Mouse (Mus musculus) macrophage (primary cell): ENCODE measurements around the gene Olfr628. TPM values are rescaled to one million over a fixed set of nuclear protein-coding genes. Genes with fewer than 3 reads are reported as not detected.
"Not testable (repeated sequence)": the region's sequence is repeated elsewhere in the genome, so short reads cannot be mapped to it uniquely, and the experiment has no call there.

Experiments used
- H3K27ac ChIP-seq: fragments of 350-480 bp; formaldehyde crosslinking; 2 replicates; pipeline ENCODE4 v1.9.0; 2021
- H3K36me3 ChIP-seq: fragments of 350-480 bp; formaldehyde crosslinking; 2 replicates; pipeline ENCODE4 v1.9.0; 2021; ENCODE audit errors: inconsistent target
- H3K4me3 ChIP-seq: fragments of 350-480 bp; formaldehyde crosslinking; 2 replicates; pipeline ENCODE4 v1.9.0; 2021; ENCODE audit errors: inconsistent target
- H3K79me2 ChIP-seq: fragments of 350-480 bp; formaldehyde crosslinking; 2 replicates; pipeline ENCODE4 v1.9.0; 2021; ENCODE audit errors: inconsistent target
- whole genome bisulfite sequencing: methylation state at CpG from one replicate; pipeline ENCODE4 v1.1.7; 2026; ENCODE audit warnings: inconsistent platforms; ENCODE audit not compliant: missing documents; 5-methylcytosine and 5-hydroxymethylcytosine counted together
- polyA plus RNA-seq: library from polyadenylated mRNA; stranded (reverse); fragments of 250-400 nt; gene quantifications from 3 replicates; pipeline ENCODE4 v1.2.4, GENCODE M21; 2018; ENCODE audit warnings: inconsistent platforms
- total RNA-seq, 78 experiments: library from RNA; depleted of rRNA; stranded (reverse); fragments of 250-400 nt; gene quantifications; 1 replicate in 9 of 78; 2 replicates in 24 of 78; 3 replicates in 43 of 78; 4 replicates in 2 of 78; pipeline ENCODE4 v1.2.4; 2018; ENCODE audit warnings: inconsistent platforms in 56 of 78

Gene Olfr628
- not detected for total RNA-seq (2018; cell fraction: chromatin; rRNA removed)
- total RNA-seq (2018; cell fraction: cytosol; rRNA removed): not detected
- total RNA-seq (2018; cell fraction: nucleus; rRNA removed): not detected
- polyA plus RNA-seq: not detected in 3 replicates

DNA sequence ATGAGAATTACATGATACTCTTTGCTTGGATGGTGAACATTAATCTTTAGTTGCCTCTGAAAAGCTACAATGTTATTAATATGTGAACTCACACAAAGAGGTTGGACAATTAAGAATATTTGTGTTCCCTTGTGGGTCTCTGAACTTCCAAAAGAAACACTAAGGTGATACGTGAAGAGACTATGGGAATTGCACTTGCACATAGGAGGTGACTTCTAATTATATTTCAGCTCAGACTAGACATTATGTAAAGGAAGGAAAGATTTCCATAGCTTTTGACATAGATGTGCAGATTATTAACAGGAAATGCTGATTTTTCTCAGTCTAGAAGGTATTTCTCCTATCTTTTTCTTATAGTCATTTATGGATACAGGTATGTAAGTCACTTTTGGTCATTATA is at the start of gene Olfr628:
Olfr628 (plus strand) TSS at position 301 of the 400 bp plus-strand sequence.
- no peak within 1 kb of the TSS for H3K27ac ChIP-seq
- H3K4me3 ChIP-seq: no peak within 1 kb of the TSS
- no peaks in the 10 kb centered on the region for H3K79me2 ChIP-seq
- H3K36me3 ChIP-seq: no peaks in the 10 kb centered on the region
- WGBS: 94% methylated on average over 1 of the region's 1 CpGs

DNA sequence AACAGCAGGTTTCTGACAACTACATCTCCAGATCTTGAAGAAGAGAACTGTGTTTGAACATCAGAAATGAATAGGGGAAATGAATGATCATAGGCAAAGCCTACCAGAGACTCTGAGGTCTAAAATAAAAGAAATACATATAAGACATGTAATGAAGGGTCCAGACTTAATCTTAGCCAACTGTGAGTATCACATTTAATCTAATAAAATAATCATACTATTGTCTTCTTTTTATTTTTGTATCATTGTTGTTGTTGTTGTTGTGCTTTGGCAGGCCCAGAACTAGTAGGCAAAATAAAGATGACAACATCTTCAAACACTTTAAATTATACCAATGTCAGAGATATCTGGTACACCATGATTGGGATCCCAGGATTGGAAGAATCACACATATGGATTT is 47.8 kb upstream of the Olfr628 start, which contains the start of gene Olfr625-ps1:
Olfr625-ps1 (plus strand) TSS at position 301 of the 400 bp plus-strand sequence.
- no peaks in the 10 kb centered on the region for H3K36me3 ChIP-seq
- no peaks in the 10 kb centered on the region for H3K79me2 ChIP-seq
- H3K27ac ChIP-seq: no peak within 1 kb of the TSS
- no peak within 1 kb of the TSS for H3K4me3 ChIP-seq

DNA sequence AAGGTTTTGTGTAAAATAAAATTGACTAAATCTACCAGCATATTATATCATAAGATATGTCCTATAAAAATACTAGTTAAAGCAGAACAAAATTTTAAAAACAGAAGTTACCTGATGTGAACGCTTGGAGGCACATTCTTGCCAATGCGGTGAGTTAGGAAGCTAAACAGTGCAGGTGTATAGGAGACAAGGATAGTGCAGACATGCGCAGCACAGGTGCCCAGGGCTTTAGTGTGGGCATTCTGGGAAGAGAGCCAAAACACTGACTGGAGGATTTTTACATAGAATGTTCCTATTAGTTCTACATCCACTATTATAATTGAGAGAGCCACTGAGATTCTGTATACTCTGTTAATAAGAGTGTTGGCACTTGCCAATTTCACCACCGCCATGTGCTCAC is 30.7 kb upstream of the Olfr628 start:
- Histone ChIP-seq H3K4me3 (no peak overlapping the region), H3K36me3 (no peaks in the 10 kb centered on the region), H3K27ac (no peak overlapping the region), H3K79me2 (no peaks in the 10 kb centered on the region)
- 93% methylated on average over 4 of the region's 4 CpGs for WGBS

DNA sequence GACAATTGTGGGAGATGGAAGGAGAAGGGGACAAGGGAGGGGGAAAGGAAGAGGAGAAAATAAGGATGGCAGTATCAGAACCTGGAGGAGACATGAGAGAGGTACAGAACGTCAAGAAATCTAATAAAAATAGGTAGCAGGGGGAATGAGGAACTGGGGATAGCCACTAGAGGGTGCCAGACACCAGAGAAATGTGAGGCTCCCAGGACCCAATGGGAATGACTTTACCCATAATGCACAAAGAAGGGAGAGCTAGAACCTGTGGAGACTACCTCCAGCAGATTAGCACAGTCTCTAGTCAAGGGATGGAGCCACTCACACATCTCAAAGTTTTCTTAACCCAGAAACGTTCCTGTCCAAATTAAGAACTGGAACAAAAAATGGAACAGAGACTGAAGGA is 18.1 kb upstream of the Olfr628 start:
- Histone ChIP-seq H3K4me3 (no peak overlapping the region), H3K36me3 (no peaks in the 10 kb centered on the region), H3K79me2 (no peaks in the 10 kb centered on the region), H3K27ac (no peak overlapping the region)
- 50% methylated on average over 2 of the region's 2 CpGs for whole genome bisulfite sequencing

DNA sequence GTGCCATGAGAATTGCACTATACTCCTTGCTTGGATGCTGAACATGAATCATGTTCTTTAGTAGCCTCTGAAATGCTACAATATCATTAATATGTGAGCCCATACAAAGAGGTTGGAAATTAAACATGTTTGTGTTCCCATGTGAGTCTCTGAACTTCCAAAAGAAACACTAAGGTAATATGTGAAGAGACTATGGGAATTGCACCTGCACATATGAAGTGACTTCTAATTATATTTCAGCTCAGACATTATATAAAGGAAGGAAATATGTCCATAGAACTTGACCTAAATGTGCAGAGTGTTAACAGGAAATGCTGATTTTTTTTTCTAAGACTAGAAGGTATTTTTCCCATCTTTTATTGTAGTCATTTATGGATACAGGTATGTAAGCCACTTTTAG is 15.8 kb upstream of the Olfr628 start, which contains the start of gene Olfr243:
Olfr243 (plus strand) TSS at position 301 of the 400 bp plus-strand sequence.
- Histone ChIP-seq H3K4me3 (no peak within 1 kb of the TSS), H3K36me3 (no peaks in the 10 kb centered on the region), H3K27ac (no peak within 1 kb of the TSS), H3K79me2 (no peaks in the 10 kb centered on the region)

DNA sequence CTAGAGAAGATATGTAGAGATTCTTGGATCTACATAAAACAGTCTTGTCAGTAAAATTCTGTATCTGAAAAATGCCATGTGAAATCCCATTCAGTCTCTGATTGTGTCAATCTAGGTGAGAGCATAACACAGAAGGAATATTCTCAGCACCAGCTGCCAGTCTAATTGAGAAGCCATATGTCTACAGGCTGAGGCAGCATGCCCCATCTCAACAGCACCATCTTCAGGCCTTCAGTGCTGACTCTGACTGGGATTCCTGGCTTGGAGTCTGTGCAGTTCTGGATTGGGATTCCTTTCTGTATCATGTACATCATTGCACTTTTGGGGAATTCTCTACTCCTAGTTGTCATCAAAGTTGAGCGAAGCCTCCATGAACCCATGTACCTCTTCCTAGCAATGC is 13.8 kb upstream of the Olfr628 start:
- not testable (repeated sequence) for H3K27ac ChIP-seq, H3K4me3 ChIP-seq, H3K36me3 ChIP-seq, H3K79me2 ChIP-seq
- WGBS: 100% methylated on average over 1 of the region's 1 CpGs

DNA sequence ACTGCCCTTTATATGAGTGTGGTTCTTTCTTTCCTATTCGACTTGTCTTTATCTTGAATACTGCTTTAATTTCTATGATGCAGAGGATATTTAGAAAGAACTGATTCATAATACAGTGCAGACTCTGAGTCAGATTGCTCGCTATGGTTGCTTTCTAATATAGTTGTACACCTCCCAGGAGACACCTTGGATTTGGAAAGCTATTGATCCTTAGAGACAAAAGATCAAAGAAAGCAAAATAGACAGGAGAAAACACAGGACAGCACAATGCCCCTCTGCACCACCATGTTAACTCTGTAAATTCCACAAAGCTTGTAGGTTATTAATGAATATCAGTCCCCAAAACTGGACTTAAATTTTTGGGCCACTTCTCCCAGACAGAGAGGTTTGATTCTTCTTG is 14.7 kb downstream of the Olfr628 start, which contains the start of gene Olfr629:
Olfr629 (minus strand) TSS at position 101 of the 400 bp plus-strand sequence.
- no peak within 1 kb of the TSS for H3K4me3 ChIP-seq
- 84% methylated on average over 2 of the region's 2 CpGs for whole genome bisulfite sequencing
- H3K79me2 ChIP-seq: no peaks in the 10 kb centered on the region
- H3K36me3 ChIP-seq: no peaks in the 10 kb centered on the region
- H3K27ac ChIP-seq: no peak within 1 kb of the TSS

DNA sequence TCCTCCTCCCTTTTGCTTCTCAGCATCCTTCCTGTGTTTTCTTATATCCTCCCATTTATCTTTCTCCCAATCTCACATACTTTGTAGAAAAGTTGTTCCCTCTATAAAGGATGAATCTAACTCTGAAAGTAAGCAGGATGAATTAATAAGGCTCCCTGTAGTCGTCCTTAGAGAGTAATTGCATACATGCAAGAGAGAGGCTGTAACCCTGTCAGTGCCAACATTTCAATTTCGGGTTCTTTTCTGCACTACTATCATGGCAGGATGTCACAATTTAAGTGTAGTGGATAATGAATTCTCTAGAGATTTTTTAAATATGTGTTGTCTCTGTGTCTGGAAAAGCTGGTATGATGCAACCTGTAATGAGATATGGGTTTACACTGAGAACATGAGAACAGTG is 27.1 kb downstream of the Olfr628 start, which contains the start of gene Olfr630:
Olfr630 (minus strand) TSS at position 101 of the 400 bp plus-strand sequence.
- Histone ChIP-seq H3K79me2 (no peaks in the 10 kb centered on the region), H3K4me3 (no peak within 1 kb of the TSS), H3K36me3 (no peaks in the 10 kb centered on the region), H3K27ac (no peak within 1 kb of the TSS)
- WGBS: 69% methylated on average over 2 of the region's 2 CpGs

DNA sequence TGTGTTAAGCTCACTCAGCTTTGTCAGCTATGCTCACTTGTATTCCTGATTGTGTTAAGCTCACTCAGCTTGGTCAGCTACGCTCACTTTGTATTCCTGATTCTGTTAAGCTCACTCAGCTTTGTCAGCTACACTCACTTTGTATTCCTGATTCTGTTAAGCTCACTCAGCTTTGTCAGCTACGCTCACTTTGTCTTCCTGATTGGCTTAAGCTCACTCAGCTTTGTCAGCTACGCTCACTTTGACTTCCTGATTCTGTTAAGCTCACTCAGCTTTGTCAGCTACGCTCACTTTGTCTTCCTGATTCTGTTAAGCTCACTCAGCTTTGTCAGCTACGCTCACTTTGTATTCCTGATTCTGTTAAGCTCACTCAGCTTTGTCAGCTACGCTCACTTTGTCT is 32.0 kb downstream of the Olfr628 start:
- H3K27ac ChIP-seq: peak overlapping the region; percentile 47
- not testable (repeated sequence) for H3K4me3 ChIP-seq, H3K36me3 ChIP-seq, H3K79me2 ChIP-seq
- 11% methylated on average over 4 of the region's 6 CpGs for WGBS

DNA sequence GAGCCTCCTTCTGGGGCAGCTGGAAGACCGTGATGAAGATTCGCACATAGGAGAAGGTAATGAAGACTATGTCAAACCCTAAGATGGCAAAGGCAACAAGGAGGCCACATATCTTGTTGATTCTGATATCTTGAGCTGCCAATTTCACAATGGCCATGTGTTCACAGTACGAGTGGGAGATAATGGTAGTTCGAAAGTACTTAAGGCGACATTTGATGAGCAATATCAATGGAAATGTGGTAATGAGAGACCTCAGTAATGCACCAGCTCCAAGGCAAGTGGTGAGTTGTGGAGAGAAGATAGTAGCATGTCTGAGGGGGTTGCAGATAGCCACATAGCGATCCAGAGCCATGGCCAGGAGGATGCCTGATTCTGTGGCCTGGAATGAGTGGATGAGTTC is 37.5 kb downstream of the Olfr628 start:
- H3K79me2 ChIP-seq, H3K4me3 ChIP-seq, H3K36me3 ChIP-seq, H3K27ac ChIP-seq: not testable (repeated sequence)
- 100% methylated on average over 3 of the region's 6 CpGs for WGBS

DNA sequence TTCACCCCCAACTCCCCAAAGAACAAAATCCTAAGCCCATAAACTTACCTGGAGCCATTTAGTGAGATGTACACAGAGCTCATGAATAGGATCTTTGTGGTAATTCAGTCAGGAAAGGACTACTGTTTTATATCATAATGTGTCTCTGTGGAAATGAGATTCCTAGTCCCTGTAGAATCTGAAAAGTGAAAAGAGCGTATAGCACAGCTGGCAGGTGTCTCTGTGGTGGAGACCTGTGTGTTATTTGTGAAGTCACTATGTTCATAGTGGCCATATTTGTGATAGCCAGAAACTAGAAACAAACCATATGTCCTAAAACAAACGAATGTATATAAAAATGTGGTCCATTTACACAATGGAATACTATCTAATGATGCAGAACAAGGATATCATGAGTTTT is 41.3 kb downstream of the Olfr628 start, which contains the start of gene Olfr69:
Olfr69 (minus strand) TSS at position 101 of the 400 bp plus-strand sequence.
- WGBS: 97% methylated on average over 2 of the region's 2 CpGs
- no peak within 1 kb of the TSS for H3K4me3 ChIP-seq
- no peak within 1 kb of the TSS for H3K27ac ChIP-seq
- H3K36me3 ChIP-seq: no peaks in the 10 kb centered on the region
- no peaks in the 10 kb centered on the region for H3K79me2 ChIP-seq

DNA sequence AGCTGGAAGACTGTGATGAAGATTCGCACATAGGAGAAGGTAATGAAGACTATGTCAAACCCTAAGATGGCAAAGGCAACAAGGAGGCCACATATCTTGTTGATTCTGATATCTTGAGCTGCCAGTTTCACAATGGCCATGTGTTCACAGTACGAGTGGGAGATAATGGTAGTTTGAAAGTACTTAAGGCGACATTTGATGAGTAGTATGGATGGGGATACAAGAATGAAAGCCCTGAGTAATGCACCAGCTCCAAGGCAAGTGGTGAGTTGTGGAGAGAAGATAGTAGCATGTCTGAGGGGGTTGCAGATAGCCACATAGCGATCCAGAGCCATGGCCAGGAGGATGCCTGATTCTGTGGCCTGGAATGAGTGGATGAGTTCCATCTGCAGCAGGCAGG is 47.5 kb downstream of the Olfr628 start:
- H3K4me3 ChIP-seq, H3K36me3 ChIP-seq, H3K27ac ChIP-seq, H3K79me2 ChIP-seq: not testable (repeated sequence)
- 100% methylated on average over 1 of the region's 4 CpGs for WGBS

DNA sequence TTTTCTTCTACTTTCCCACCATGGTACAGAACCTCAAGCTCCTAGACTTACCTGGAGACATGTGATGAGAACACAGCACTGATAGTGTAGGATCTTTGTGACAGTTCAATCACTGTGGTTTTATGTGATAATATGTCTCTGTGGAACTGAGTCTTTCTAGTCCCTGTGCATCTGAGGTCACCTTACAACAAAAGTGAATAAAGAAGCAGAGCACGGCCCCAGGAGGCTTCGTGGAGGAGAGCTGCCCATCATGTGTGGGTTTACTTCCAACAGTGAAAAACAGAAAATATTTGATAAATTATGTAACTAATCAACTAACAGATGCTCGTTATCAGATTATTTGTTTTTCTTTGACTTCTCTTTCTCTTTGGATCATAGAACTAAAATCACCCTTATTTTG is 49.4 kb downstream of the Olfr628 start, which contains the start of gene Olfr68:
Olfr68 (minus strand) TSS at position 101 of the 400 bp plus-strand sequence.
- Histone ChIP-seq H3K36me3 (no peaks in the 10 kb centered on the region), H3K4me3 (no peak within 1 kb of the TSS), H3K79me2 (no peaks in the 10 kb centered on the region), H3K27ac (no peak within 1 kb of the TSS)
- 92% methylated on average over 3 of the region's 3 CpGs for WGBS
